Mouse (Mus musculus) neutrophil, adult 5-6 weeks (primary cell): ENCODE results near the gene Idh2. TPM values are rescaled to one million over a fixed set of nuclear protein-coding genes. Genes with fewer than 3 reads are reported as not detected.
"Not testable (repeated sequence)": the region's sequence is repeated elsewhere in the genome, so short reads cannot be mapped to it uniquely, and the experiment has no call there.

Experiments
- ATAC-seq: fragments of 151-379, 151-347 bp; 2 replicates; pipeline ENCODE4 v1.8.0; 2017; ENCODE audit warnings: mild to moderate bottlenecking, moderate TSS enrichment; ENCODE audit not compliant: insufficient number of reproducible peaks, poor library complexity, low FRiP score, severe bottlenecking; ENCODE audit errors: extremely low read depth
- total RNA-seq: library from RNA; stranded (forward); fragments of 200-1000 nt; gene quantifications from 2 replicates; pipeline ENCODE4 v1.2.3, GENCODE M21; 2017

Gene Idh2
- total RNA-seq, 1 experiment from 2014 or later: 18.0 TPM

DNA sequence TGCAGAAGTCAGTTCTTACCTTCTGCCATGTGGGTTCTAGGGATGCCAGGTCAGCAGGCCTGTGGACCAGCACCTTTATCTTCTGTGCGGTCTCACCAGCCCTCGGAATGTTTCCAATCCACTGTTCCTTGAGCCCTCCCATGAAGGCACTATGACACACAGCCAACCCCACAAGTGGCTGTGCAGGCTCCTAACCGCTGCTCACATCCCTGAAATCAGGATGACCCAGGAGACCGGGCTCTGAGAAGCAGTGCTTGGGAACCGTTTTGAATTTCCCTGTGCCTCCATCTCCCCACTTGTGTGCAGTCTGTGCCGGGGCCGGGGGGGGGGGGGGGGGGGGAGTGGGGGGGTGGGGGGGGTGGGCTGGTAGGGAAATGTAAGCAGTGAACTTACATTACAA is 46.9 kb downstream of the Idh2 start:
- ATAC-seq: no peak

DNA sequence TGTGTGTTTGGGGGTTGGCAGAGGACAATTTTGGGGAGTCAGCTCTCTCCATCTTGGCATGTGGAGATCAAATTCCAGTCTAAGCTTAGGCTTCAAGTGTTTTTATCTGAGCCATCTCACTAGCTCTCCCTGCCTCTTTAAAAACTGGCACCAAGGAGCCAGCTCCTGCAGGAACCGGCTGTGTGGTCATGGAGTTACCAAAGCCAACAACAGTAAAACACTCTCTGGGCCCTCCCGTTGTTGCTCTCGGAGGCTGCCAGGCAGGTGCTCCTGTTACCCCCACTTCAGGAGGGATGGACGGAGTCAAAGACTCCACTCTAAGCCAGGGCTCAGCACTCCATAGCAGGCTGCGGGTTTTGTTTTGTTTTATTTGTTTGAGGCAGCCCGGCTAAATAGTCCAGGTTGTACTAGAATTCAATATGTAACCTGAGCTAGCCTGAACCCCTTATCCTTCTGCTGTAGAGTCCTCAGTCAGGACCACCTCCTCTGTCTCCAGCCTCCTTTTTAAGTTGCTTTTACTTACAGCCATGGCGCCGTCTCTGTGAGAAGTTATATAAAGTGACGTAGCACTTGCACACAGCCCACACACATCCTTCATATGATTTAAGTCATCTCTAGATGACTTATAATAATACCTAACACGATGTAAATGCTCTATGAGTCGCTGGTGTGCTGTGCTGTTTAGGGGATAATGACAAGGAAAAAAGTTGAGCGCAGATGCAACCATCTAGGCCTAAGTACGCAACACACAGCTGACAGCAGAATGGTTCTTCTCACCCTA is 48.3 kb downstream of the Idh2 start:
- no peak for ATAC-seq

GRCm38 (mm10) chr7:80065250-80065649 is 49.9 kb downstream of the Idh2 start:
- ATAC-seq: no peak

- no peak for ATAC-seq
Observed at GRCm38 (mm10) chr7:80063902-80064736, 51.1 kb downstream of the Idh2 start.

DNA sequence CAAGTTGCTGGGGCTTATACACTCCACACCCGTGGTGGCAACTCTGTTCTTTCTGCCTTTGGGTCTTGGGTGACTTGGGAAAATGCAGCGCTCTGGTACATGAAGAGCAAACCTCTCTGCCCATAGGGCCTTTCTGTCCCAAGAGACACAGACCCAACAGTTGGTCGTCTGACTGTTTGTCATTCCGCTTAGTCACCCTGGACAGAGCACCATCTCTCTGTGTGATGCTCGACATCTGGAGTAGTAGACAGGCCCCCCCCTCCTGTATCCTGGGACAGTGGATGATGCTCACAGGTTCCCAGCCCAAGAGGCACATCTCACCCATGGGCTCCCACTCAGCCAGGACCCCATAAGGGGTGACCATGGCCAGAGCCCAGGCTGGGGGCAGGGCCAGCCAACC is 51.9 kb downstream of the Idh2 start:
- no peak for ATAC-seq

DNA sequence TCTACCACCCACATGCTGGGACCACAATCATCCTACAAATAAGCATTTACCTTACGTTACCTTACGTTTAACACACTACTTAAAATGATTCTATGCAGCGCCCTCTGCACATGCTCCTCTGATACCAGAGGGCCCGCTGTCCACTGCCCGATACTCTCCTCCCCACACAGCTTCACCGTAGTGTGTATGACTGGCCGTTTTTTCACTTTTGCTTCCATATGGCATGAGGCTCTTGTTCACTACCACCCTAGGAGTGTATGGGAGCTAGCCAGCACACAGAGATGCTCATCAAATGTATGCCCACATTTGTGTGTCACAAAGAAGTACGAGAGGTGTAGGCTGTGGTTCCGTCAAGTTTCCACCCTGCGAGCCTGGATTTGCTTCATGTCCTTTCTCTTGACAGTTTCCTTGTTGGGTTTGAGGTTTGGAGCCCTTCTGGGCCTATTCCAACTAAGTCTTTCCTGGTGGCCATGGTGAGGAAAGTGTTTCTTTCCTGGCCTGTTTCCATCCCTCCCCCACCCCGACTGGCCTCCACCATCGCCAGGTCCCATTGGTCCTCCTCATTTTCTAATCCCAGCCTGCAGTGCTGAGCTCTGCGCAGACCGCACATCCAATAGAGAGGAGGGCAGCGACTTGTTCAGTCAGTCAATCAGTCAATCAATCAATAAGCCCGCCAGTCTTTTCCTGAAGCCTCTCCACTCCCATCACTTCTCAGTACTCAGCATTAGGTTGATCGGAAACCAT is 52.9 kb downstream of the Idh2 start:
- ATAC-seq: no peak

DNA sequence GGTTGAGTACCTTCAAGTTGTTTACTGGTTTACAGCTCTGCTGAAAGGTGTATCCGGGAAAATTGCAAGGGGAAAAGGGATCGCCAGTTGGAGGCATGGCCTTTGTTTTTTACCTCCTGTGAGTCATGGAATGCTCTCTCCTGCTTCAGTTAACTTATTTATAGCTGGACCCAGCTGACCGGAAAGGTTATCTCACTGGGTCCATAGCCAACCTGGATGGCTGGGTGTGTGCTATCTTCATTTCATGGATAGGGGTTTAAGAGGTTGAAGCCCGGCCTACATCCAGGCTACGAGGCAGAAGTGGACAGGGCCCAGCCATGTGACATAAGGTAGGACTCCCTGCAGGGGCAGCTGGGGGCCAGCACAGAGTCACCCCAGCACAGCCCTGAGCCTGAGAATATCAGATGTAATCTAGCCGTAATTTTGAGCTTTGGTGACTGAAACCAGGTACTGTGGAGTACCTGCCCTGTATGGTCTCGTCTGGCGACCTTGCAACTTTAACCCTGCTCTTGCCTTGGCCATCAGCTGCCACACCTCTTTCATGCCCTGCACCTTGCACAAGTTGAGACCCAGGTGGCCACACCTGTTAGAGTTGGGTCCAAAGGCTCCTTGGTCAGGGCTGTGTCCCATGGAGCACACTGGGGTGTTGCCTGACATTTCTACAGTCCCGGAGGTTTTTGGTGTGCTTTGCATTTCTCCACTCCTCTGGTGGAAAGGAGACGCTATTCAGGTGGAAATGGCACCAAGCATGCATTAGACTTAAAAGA is 55.0 kb downstream of the Idh2 start:
- no peak for ATAC-seq

DNA sequence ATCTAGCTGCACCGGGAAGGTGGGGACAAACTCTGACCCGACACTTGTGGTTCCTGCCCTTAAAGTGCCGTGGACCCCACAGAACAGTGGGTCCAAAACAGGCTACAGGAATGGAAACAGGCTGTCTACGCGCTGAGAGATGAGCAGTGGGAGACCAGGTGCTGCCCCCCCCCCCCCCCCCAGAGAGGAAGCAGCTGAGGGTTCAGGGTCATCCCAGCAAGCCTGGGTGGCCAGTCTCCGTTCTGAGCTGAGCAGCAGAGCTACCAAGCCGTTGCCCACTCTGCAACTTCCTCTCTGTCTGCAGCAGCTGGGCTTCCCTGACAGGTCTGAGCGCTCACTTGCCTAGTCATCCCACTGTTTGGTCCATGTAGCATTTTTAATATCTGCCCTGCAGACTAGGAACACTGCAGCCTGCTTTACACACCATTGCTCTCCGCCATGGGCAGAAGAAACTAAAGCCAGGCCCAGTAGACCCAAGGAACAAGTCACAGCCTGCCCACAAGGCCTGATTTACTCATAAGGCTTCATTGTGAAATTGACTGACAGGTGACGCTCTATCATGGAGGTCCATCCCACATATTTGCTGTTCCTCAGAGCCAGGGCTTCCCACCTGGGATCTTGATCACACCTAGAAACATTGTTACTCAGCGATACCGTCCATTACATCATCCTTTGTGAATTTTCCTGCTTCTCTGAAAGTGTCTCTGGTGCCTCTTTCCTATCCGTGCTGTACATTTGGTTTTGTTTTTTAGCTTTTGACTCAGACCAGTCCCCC is 55.9 kb downstream of the Idh2 start:
- peak; percentile 54 for ATAC-seq

GRCm38 (mm10) chr7:80058405-80059063 is 56.7 kb downstream of the Idh2 start:
- no peak for ATAC-seq

GRCm38 (mm10) chr7:80057781-80058180 is 57.4 kb downstream of the Idh2 start:
- ATAC-seq: no peak

- no peak for ATAC-seq
Observed at GRCm38 (mm10) chr7:80057002-80057691, 58.0 kb downstream of the Idh2 start.

DNA sequence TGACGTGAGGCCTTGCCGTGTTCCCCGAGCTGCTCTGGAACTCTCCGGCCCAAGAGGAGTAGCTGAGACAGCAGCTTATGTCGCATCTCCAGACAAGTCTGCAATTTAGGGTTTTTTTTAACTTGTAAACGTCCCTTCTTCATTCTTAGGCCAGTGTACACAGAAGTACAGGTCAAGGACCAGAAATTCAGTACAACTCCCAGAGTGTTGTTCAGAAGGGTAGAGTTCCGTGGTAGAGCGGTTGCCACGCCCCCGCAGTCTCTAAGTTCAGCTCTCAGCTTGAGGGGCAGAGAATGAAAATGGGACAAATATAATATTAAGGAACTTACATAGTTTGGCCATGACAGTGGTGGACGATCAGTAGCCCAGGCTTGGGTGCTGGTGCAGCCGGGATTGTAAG is 59.4 kb downstream of the Idh2 start:
- ATAC-seq: no peak

DNA sequence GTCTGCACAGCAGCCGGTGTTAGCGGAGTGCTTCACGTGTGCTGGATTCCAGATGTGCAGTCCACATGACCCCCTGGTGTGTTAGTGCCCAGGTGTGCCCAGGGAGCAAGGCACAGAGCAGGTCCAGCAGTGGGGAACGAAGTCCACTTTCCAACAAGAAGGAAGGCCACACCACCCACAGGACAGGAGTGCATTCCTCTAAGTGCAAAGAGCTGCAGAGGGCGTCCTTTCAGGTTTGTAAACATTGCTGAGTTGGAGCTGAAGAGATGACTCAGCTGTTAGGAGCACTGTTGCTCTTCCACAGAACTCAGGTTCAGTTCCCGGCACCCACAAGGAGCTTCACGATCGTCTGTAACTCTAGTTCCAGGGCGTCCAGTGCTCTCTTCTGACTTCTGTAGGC is 62.0 kb downstream of the Idh2 start:
- ATAC-seq: no peak

GRCm38 (mm10) chr7:80052261-80052660 is 62.9 kb downstream of the Idh2 start:
- no peak for ATAC-seq

GRCm38 (mm10) chr7:80051835-80052234 is 63.4 kb downstream of the Idh2 start:
- no peak for ATAC-seq

DNA sequence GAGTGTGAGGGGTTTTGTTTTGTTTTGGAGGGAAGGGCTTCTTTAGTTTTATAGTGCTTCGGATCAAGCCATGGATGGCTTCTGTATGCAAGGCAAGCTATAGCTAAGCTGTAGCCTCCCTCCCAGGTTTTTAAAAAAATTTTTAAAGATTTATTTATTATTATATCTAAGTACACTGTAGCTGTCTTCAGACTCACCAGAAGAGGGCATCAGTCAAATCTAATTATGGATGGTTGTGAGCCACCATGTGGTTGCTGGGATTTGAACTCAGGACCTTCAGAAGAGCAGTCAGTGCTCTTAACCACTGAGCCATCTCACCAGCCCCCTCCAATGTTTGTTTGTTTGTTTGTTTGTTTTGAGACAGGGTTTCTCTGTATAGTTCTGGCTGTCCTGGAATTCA is 64.8 kb downstream of the Idh2 start:
- not testable (repeated sequence) for ATAC-seq

GRCm38 (mm10) chr7:80049746-80050145 is 65.4 kb downstream of the Idh2 start:
- ATAC-seq: no peak
